Comparison of ENCODE assay signal across 7 mouse cellular contexts in the genomic region with DNA sequence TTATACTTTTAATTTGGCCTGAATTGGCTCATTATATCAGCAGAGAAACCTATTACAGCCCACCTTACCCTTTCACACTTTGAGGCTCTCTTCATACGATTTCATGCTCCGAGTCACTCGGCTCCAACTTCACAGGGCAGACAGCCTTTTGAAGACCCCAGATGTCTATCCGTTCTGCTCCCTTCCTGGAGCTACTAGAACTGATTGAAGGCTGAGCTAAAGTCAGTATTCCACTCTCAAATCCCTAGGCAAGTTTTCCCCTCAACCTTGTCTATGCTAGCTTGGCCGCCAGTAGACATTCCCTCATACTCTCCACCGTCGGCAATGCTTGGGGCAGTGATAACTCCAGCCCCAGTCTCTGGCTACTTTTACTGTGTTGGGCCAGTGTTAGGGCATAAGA. TPM values are rescaled to one million over a fixed set of nuclear protein-coding genes. Genes with fewer than 3 reads are reported as not detected.
DNase-seq lines count a peak whose midpoint lies in the region; ATAC-seq and TF ChIP-seq lines count a peak whose summit lies in the region.

No protein-coding gene starts in this region.

- peaks cover 16% of the 10 kb centered on the region for H3K4me1 ChIP-seq in kidney, adult 2 months (ENCODE audit: control insufficient read depth, insufficient read depth, low read length)
- peaks cover 60% of the 10 kb centered on the region for H3K4me1 ChIP-seq in limb, embryonic 12.5 days (replicated peaks)

- no peaks in the 10 kb centered on the region; the same call in 1 of the 2 replicates for H3K36me3 ChIP-seq in kidney, adult 2 months (ENCODE audit: control insufficient read depth, insufficient read depth, low read length)
- peaks cover 3% of the 10 kb centered on the region for H3K36me3 ChIP-seq in limb, embryonic 12.5 days

- H3K9me3 ChIP-seq in limb, embryonic 12.5 days: no peaks in the 10 kb centered on the region

- peak overlapping the region; percentile 13; the same call in 1 of the 2 replicates for H3K4me3 ChIP-seq in kidney, adult 2 months (ENCODE audit: insufficient read depth, low read depth, low read length)
- no peak overlapping the region for H3K4me3 ChIP-seq in limb, embryonic 12.5 days (replicated peaks)
- no peak overlapping the region for H3K4me3 ChIP-seq in left cerebral cortex, adult 2 months

- H3K27me3 ChIP-seq in kidney, adult 2 months (replicated peaks; ENCODE audit: control insufficient read depth, insufficient read depth, low read length): no peaks in the 10 kb centered on the region
- no peaks in the 10 kb centered on the region for H3K27me3 ChIP-seq in limb, embryonic 12.5 days

- ATAC-seq in limb, embryonic 12.5 days (ENCODE audit: insufficient number of reproducible peaks, insufficient read depth, low FRiP score, low TSS enrichment, low read depth): no peak

- no peak overlapping the region for H3K9ac ChIP-seq in limb, embryonic 12.5 days (replicated peaks)

- no peak for TF ChIP-seq POLR2A in kidney, adult 2 months (IDR thresholded peaks at IDR 0.05; ENCODE audit: low read depth, low read length)

- WGBS in kidney, adult 2 months: 41% methylated on average over 7 of the region's 7 CpGs
- WGBS in limb, embryonic 12.5 days: 32% methylated on average over 7 of the region's 7 CpGs

- no peak for TF ChIP-seq CTCF in kidney, adult 2 months (conservative IDR thresholded peaks at IDR 0.05; ENCODE audit: insufficient read depth, insufficient read length, low read depth, low read length)
- TF ChIP-seq CTCF in left cerebral cortex, adult 2 months (IDR thresholded peaks at IDR 0.05): no peak

- DNase-seq in kidney, adult 2 months: no peak
- DNase-seq in kidney, adult 18-20 months: no peak
- peak; percentile 47 for DNase-seq in thymus, postnatal 14 days
- DNase-seq in thymus, adult 18-20 months: no peak
- DNase-seq in adrenal gland, postnatal 25 days: no peak
- DNase-seq in left cerebral cortex, adult 2 months (ENCODE audit: extremely low spot score in 1 of 2, low spot score in 2 of 2): no peak

- H3K27ac ChIP-seq in kidney, adult 2 months (ENCODE audit: insufficient read depth, low read depth, low read length): peak overlapping the region; percentile 61; the same call in 1 of the 2 replicates
- H3K27ac ChIP-seq in limb, embryonic 12.5 days: peak overlapping the region; percentile 78
- H3K27ac ChIP-seq in left cerebral cortex, adult 2 months: no peak overlapping the region

- H3K4me2 ChIP-seq in limb, embryonic 12.5 days: peak overlapping the region; percentile 33

- intact Hi-C loops in left cerebral cortex, adult 2 months (cut with DNase I): loop anchor here (5.0 kb wide), 1 partner anchor 467 kb away; a partner anchor contains a TSS

RNA-seq across cellular contexts. Expression of a gene that starts 0.4 kb away (rescaled TPM):
- polyA plus RNA-seq in kidney, adult 2 months (2012; rRNA removed): 10.3 and 12.8 TPM in 2 replicates
- polyA plus RNA-seq in limb, embryonic 12.5 days (2016; fragmentation: Nextera tagmentation; extraction: Ambion mirVana): 2.6 and 3.8 TPM in 2 replicates
- total RNA-seq in adrenal gland, postnatal 25 days (2021): 4.6 and 4.9 TPM in 2 replicates
- total RNA-seq in left cerebral cortex, adult 2 months (2021): 1 to 10 TPM; 1.8 to 3.3 TPM

RNA-seq across cellular contexts. Expression of a gene that starts 1.9 kb away (rescaled TPM):
- 51.3 and 56.2 TPM in 2 replicates for polyA plus RNA-seq in kidney, adult 2 months (2012; rRNA removed)
- polyA plus RNA-seq in limb, embryonic 12.5 days (2016; fragmentation: Nextera tagmentation; extraction: Ambion mirVana): 24.6 and 26.6 TPM in 2 replicates
- 36.4 and 51.6 TPM in 2 replicates for total RNA-seq in adrenal gland, postnatal 25 days (2021)
- 10 to 100 TPM; 49.6 to 68.5 TPM for total RNA-seq in left cerebral cortex, adult 2 months (2021)

RNA-seq across cellular contexts. Expression of a gene that starts 8.5 kb away (rescaled TPM):
- polyA plus RNA-seq in kidney, adult 2 months (2012; rRNA removed): 2.1 TPM in 2 replicates
- 2.8 and 3.5 TPM in 2 replicates for polyA plus RNA-seq in limb, embryonic 12.5 days (2016; fragmentation: Nextera tagmentation; extraction: Ambion mirVana)
- 0.57 and 1.5 TPM in 2 replicates for total RNA-seq in adrenal gland, postnatal 25 days (2021)
- 1 to 10 TPM in 1 of 2 experiments, under 1 TPM in 1; 0.47 to 1.2 TPM for total RNA-seq in left cerebral cortex, adult 2 months (2021)

RNA-seq across cellular contexts. Expression of a gene that starts 14.3 kb away (rescaled TPM):
- 208 and 256 TPM in 2 replicates for polyA plus RNA-seq in kidney, adult 2 months (2012; rRNA removed)
- 143 and 145 TPM in 2 replicates for polyA plus RNA-seq in limb, embryonic 12.5 days (2016; fragmentation: Nextera tagmentation; extraction: Ambion mirVana)
- total RNA-seq in adrenal gland, postnatal 25 days (2021): 79.3 and 91.3 TPM in 2 replicates
- 10 to 100 TPM; 70.7 to 71.5 TPM for total RNA-seq in left cerebral cortex, adult 2 months (2021)

RNA-seq across cellular contexts. Expression of a gene that starts 14.9 kb away (rescaled TPM):
- 245 and 294 TPM in 2 replicates for polyA plus RNA-seq in kidney, adult 2 months (2012; rRNA removed)
- 50.5 and 53.4 TPM in 2 replicates for polyA plus RNA-seq in limb, embryonic 12.5 days (2016; fragmentation: Nextera tagmentation; extraction: Ambion mirVana)
- 105 and 122 TPM in 2 replicates for total RNA-seq in adrenal gland, postnatal 25 days (2021)
- 100 to 1,000 TPM; 156 to 166 TPM for total RNA-seq in left cerebral cortex, adult 2 months (2021)
